Mouse (Mus musculus): ENCODE measurements at regions not wholly inside any gene's neighbourhood (a gene's known extent, or its start where the extent isn't known, plus 50 kb on each side); places are given as distances from the start of the nearest gene placed in this dataset.
"Not testable (repeated sequence)": the region's sequence is repeated elsewhere in the genome, so short reads cannot be mapped to it uniquely, and the experiment has no call there.

GRCm38 (mm10) chr4:6600766-6601367 lies 1638.0 kb downstream of the Car8 start:
- DNase-seq, result no peak

DNA sequence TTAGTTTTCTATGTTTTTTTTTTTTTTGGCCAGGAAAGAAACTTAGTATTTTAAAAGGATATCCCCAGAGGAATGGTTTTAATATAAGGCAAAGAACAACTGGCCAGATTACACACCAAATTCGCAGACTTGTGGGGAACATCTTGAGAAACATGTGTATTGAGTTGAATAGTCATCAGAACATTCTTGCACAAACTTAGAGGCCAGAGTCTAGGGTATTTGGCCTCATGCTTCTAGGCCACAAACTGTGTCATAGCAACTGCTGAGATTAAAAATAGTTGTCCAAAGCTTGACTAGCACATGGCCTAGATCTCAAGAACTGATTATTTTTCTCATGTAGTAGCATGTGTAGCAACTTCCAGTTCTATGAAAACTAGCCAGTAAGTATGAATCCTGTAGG lies 1642.5 kb downstream of the Car8 start:
- no peak for DNase-seq

- not testable (repeated sequence) for DNase-seq
Observed at GRCm38 (mm10) chr4:6592890-6593289, 1646.0 kb downstream of the Car8 start.

DNA sequence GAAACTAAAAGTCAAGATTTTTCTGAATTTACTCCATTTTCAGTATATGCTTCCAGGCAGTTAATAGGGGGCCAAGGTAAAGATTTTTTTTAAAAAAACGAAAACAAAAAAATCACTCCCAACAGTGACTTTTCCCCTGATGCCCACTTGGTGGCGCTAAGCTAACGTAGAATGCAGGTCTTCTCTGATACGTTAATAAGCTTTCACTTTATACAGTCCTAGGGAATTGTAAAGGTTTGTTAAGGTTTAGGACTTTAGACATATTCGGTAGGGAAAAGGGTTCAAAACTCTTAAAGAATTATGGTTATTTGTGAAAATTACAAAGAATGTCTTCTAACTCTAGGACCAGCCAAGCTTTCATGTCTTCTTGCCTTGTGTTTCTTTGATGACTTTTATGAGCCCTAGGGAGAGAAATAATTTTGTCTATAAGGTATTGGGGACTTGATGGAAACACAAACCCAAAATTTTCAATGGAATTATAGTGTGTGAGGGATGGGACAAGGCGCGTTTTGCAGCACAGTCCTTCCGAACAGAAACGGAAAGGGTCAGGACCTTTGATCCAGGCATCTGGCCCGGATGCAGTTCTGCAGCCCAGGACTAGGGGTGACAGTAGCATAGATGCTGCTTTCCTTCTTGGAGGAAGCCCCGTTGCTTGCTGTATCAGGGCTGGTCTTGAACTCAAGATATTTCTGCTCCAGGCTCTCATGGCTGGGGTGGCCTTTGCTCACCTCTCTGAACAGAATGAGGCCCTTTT lies 1677.1 kb downstream of the Car8 start:
- DNase-seq, result peak; percentile 48

DNA sequence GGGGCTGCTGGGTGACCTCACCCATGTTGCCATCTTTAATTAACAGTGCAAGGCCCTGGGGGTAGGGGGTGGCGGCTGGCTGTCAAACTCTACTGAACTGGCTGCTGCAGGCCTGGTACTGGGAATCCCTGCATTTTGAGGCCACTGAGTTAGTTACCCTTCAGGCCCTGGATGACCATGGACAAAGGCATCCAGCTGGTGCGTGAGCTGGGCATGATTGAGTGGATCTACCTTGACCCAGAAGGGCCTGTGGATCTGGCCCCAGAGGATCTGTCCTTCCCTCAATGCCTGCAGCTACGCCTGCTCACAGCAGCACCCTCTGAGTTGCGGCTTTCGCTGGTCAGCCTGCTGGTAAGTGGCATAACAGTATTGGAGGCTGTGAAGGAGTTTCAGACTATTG lies 1699.2 kb downstream of the Car8 start:
- no peak for DNase-seq

GRCm38 (mm10) chr4:6532441-6532840 lies 1706.4 kb downstream of the Car8 start:
- no peak for DNase-seq

- DNase-seq, result no peak
Observed at GRCm38 (mm10) chr4:6517626-6518025, 1721.2 kb downstream of the Car8 start.

DNA sequence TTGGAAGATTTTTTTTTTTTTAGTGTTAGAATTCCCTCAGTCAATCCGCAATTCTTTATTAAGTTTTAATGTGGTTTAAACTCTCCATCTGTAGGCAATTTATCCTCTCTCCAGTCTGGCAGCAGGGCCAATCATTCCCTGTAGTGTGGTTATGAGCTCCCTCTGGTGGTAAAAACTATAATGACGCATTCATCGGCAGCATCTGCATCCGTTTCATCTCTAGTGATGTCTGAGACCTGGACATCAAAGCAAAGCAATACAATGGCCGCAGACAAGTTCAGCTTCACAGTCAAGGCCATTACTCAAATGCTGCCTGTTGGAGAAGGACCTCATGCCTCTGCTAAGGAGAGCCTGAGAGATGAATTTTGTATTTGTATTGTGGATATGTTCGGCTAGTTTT lies 1721.7 kb upstream of the Impad1 start:
- DNase-seq, result peak; percentile 89

DNA sequence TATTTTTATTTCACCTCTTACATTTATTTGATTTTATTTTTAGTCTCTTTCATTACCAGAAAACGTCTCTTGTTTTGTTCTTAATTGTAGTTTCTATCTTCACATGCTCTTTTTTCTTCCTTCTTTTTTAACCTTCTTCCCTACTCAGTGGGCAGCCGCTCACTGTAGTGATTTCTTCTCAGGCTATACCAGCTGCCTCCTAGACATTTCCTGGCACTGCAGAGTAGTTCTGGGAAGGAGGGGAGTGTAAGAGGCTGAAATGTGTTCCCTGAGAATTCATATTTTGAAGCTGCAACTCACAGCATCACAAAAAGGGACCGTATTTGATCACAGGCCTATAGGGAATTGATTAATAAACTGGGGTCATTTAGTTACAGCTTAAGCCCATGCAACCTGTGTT lies 1720.5 kb upstream of the Impad1 start:
- DNase-seq, result no peak

DNA sequence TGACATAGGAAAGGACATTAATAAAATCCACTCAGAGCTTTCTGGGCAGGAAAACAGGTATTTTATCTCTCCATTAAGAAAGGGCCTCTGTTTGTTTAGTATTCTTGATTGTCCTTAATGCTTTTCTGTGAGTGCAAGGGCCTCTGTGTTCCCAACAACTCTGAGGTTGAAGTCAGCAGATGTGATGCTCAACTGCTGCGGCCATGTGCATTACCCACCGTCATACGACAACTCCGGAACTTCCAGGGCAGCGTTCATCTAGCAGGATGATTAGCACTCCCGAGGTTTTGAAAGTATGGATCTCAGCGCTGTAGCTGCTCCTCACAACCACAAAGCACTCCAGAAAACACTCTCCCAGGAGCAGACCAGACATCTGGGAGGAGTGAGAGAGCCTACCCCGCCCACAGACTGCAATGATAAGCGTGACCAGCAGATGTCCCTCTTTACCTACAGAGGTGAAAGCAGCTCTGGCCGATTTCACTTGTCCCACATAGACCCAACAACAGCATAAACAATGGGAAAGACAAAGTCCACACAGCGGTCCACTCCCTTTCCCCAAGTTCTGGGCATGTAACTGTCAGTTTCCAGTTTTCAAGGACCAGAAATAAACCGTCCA lies 1719.7 kb upstream of the Impad1 start:
- peak; percentile 92 for DNase-seq

- no peak for DNase-seq
Observed at GRCm38 (mm10) chr4:6508091-6508490, 1714.9 kb upstream of the Impad1 start.
